Mouse (Mus musculus) lung, postnatal 36 days (tissue): ENCODE results near the gene Nsun3.

Experiments used
- DNase-seq: peaks from one replicate; pipeline ENCODE4 v3.0.0; 2022; ENCODE audit warnings: mixed read lengths

The Nsun3 gene

GRCm38 (mm10) chr16:62786621-62787331 lies at the start of gene Nsun3:
Gene Nsun3, minus strand, starts transcription at chr16:62786818.
- peak; percentile 97 for DNase-seq

GRCm38 (mm10) chr16:62834016-62834735 lies 47.6 kb upstream of the Nsun3 start:
- DNase-seq: no peak

GRCm38 (mm10) chr16:62832481-62832880 lies 45.9 kb upstream of the Nsun3 start:
- peak; percentile 76 for DNase-seq

GRCm38 (mm10) chr16:62832027-62832426 lies 45.4 kb upstream of the Nsun3 start:
- DNase-seq: no peak

GRCm38 (mm10) chr16:62826156-62827001 lies 39.8 kb upstream of the Nsun3 start:
- DNase-seq: peak; percentile 58

- DNase-seq: no peak
These were observed 35.9 kb upstream of the Nsun3 start for GRCm38 (mm10) chr16:62822472-62822871.

GRCm38 (mm10) chr16:62814491-62814890 lies 27.9 kb upstream of the Nsun3 start, which contains the start of gene Stx19:
Gene Stx19, plus strand, starts transcription at chr16:62814676.
- peak; percentile 85 for DNase-seq

GRCm38 (mm10) chr16:62813790-62814189 lies 27.2 kb upstream of the Nsun3 start:
- no peak for DNase-seq

GRCm38 (mm10) chr16:62810855-62811254 lies 24.2 kb upstream of the Nsun3 start:
- DNase-seq: no peak

GRCm38 (mm10) chr16:62807249-62807979 lies 20.8 kb upstream of the Nsun3 start:
- peak; percentile 29 for DNase-seq

GRCm38 (mm10) chr16:62804621-62805020 lies 18.0 kb upstream of the Nsun3 start:
- no peak for DNase-seq

GRCm38 (mm10) chr16:62799839-62800238 lies 13.2 kb upstream of the Nsun3 start:
- no peak for DNase-seq

GRCm38 (mm10) chr16:62799426-62799825 lies 12.8 kb upstream of the Nsun3 start:
- DNase-seq: no peak

- no peak for DNase-seq
These were observed 12.2 kb upstream of the Nsun3 start for GRCm38 (mm10) chr16:62798808-62799207.

- no peak for DNase-seq
These were observed 10.0 kb upstream of the Nsun3 start for GRCm38 (mm10) chr16:62796608-62797007.

GRCm38 (mm10) chr16:62782229-62782628 lies 4.4 kb downstream of the Nsun3 start:
- peak; percentile 60 for DNase-seq

GRCm38 (mm10) chr16:62778282-62778681 lies 8.3 kb downstream of the Nsun3 start:
- no peak for DNase-seq

GRCm38 (mm10) chr16:62776034-62776433 lies 10.6 kb downstream of the Nsun3 start:
- DNase-seq: no peak

GRCm38 (mm10) chr16:62773462-62773861 lies 13.2 kb downstream of the Nsun3 start:
- DNase-seq: no peak

- DNase-seq: peak; percentile 48
These were observed 28.3 kb downstream of the Nsun3 start for GRCm38 (mm10) chr16:62758340-62758739.

GRCm38 (mm10) chr16:62755307-62755706 lies 31.3 kb downstream of the Nsun3 start:
- DNase-seq: peak; percentile 63

- DNase-seq: no peak
These were observed 33.0 kb downstream of the Nsun3 start for GRCm38 (mm10) chr16:62753597-62753996.

GRCm38 (mm10) chr16:62753079-62753478 lies 33.5 kb downstream of the Nsun3 start:
- DNase-seq: no peak
